Mouse (Mus musculus): ENCODE measurements at regions not wholly inside any gene's neighbourhood (a gene's known extent, or its start where the extent isn't known, plus 50 kb on each side); places are given as distances from the start of the nearest gene placed in this dataset.

- intact Hi-C loops (cut with DNase I), result no loop called here
- no peak overlapping the region for H3K4me3 ChIP-seq
- no peak overlapping the region for H3K27ac ChIP-seq
- DNase-seq, result no peak
- no peak for TF ChIP-seq CTCF (IDR thresholded peaks at IDR 0.05)
Observed at GRCm38 (mm10) chr6:95179993-95180392, 63.0 kb downstream of the Kbtbd8 start.

DNA sequence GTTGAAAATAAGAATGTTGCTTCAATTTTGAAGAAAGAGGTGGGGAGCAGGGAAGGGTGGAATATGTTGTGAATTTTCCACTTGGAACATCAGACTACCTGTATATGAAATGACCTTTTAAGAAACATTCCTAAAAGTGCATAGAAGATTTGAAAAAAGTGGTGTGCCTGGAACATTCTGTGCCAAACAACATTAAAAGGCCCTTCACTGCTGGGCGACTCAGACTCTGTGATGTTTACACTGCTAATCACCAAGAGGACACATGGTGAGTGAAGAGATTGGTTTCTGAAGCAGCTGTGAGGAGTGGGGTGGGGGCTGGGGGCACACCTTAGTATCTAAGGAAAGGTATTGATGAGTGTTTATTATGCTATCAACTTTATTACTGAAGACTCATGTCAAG lies 65.2 kb downstream of the Kbtbd8 start:
- no peak for TF ChIP-seq CTCF (IDR thresholded peaks at IDR 0.05)
- no peak overlapping the region for H3K4me3 ChIP-seq
- no peak for DNase-seq
- no peak overlapping the region for H3K27ac ChIP-seq
- intact Hi-C loops (cut with DNase I), result no loop called here

DNA sequence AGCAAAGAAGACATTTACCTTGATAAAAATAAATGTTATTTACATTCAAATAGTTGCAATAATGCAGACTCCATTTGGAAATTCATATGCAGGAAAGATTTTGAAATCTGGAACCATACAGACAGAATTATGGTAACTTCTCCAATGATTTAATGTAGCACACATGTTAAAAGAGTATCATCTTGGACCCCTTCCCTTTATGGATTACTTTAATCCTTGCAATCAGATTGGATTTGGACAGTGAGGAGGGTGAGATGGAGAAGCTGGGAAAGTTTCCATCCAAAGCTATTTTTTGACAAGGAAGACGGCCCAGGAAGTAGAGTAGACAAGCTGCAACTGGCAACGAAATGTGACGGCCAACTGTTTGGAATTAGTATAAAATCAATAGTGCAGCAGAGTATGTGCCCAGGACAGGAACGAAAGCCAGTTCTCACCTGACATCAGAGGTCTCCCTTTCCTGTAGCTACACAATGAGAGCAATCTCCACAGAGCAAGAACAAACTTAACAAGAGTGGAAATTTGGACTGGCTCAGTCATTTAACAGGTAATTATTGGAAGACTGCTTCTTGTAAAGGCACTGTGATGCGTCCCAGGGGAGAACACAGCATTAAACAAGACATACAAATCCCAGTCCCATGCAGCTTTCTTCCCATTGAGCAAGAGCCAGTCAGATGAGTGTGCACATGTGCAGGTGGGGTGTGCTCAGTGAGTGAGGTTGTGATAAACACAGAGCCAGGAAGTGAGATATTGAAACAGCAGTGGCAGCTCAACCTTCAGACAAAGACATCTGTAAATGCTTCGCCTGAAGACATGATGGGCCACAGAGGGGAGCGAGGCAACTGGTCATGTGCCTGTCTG lies 68.3 kb downstream of the Kbtbd8 start:
- TF ChIP-seq CTCF (IDR thresholded peaks at IDR 0.05), result no peak
- no peak for DNase-seq
- Histone ChIP-seq H3K27ac (no peak overlapping the region), H3K4me3 (no peak overlapping the region)
- intact Hi-C loops (cut with DNase I), result no loop called here

DNA sequence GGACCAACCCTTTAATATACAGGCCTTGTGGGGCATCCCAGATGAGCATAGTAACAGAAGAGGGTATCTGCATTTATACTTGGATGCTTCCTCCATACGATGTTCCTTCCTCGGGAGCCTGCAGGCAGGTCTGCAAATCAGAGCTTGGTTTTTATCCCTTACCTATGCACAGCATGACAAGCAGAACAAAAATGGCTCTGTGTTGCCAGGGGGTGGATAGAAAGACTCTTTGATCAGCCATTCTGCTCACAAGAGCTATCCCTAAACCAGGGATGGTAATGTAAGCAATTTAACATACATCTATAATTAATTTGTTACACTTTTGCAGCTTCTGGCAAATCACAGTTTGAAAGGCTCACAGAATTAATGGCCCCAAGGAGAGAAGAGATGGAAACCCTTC lies 79.6 kb downstream of the Kbtbd8 start:
- TF ChIP-seq CTCF (IDR thresholded peaks at IDR 0.05), result no peak
- DNase-seq, result no peak
- Histone ChIP-seq H3K27ac (no peak overlapping the region), H3K4me3 (no peak overlapping the region)
- intact Hi-C loops (cut with DNase I), result no loop called here

GRCm38 (mm10) chr6:95198611-95199010 lies 81.6 kb downstream of the Kbtbd8 start:
- no peak for TF ChIP-seq CTCF (IDR thresholded peaks at IDR 0.05)
- H3K27ac ChIP-seq, result no peak overlapping the region
- no peak for DNase-seq
- H3K4me3 ChIP-seq, result no peak overlapping the region
- intact Hi-C loops (cut with DNase I), result no loop called here

GRCm38 (mm10) chr6:95202291-95202790 lies 85.3 kb downstream of the Kbtbd8 start:
- Histone ChIP-seq H3K4me3 (no peak overlapping the region), H3K27ac (no peak overlapping the region)
- DNase-seq, result no peak
- intact Hi-C loops (cut with DNase I), result loop anchor here (10.0 kb wide), 1 partner anchor 108 kb away; no protein-coding TSS in a partner anchor
- no peak for TF ChIP-seq CTCF (IDR thresholded peaks at IDR 0.05)

GRCm38 (mm10) chr6:95202978-95203377 lies 85.9 kb downstream of the Kbtbd8 start:
- intact Hi-C loops (cut with DNase I), result loop anchor here (10.0 kb wide), 1 partner anchor 108 kb away; no protein-coding TSS in a partner anchor
- H3K4me3 ChIP-seq, result no peak overlapping the region
- H3K27ac ChIP-seq, result no peak overlapping the region
- no peak for TF ChIP-seq CTCF (IDR thresholded peaks at IDR 0.05)
- DNase-seq, result no peak

DNA sequence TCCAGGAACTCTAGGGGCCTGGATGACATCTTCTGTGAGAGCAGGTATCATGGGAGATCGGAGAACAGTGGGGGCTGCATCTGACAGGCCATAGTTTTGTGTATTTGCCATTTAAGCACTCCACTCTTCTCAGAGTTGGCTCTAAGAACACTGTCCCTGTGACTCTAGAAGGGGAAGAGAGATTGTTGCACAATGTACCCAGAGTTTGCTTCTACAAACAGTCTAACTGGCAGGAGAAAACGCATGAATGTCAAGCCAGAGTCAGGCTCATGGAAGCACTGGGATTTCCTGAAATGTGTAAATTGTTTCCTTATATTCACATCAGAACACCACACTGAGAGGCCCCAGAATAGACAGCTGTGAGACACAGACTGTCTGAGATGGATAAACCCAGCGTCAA lies 87.2 kb downstream of the Kbtbd8 start:
- Histone ChIP-seq H3K4me3 (no peak overlapping the region), H3K27ac (no peak overlapping the region)
- intact Hi-C loops (cut with DNase I), result loop anchor here (10.0 kb wide), 1 partner anchor 109 kb away; no protein-coding TSS in a partner anchor
- no peak for TF ChIP-seq CTCF (IDR thresholded peaks at IDR 0.05)
- no peak for DNase-seq

DNA sequence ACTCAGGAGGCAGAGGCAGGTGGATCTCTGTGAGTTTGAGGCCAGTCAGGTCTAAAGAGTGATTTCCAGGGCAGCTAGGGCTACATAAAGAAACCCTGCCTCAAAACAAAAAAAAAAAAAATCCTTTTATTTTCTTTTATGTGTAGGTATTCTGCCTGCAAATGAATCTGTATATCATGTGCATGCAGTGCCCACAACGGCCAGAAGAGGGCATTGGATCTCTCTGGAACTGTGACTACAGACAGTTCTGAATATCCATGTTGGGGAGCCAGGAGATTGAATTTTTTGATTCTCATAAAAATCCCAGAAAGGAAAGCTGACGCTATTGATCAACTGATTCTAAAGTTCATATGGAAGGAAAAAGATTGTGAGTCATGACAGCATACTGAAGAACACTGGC lies 90.0 kb downstream of the Kbtbd8 start:
- intact Hi-C loops (cut with DNase I), result loop anchor here (10.0 kb wide), 1 partner anchor 112 kb away; no protein-coding TSS in a partner anchor
- H3K27ac ChIP-seq, result no peak overlapping the region
- no peak for DNase-seq
- no peak overlapping the region for H3K4me3 ChIP-seq
- TF ChIP-seq CTCF (IDR thresholded peaks at IDR 0.05), result peak; percentile 58

GRCm38 (mm10) chr6:95217431-95217830 lies 100.4 kb downstream of the Kbtbd8 start:
- Histone ChIP-seq H3K4me3 (no peak overlapping the region), H3K27ac (no peak overlapping the region)
- no peak for DNase-seq
- intact Hi-C loops (cut with DNase I), result no loop called here
- no peak; the same call in 1 of the 2 replicates for TF ChIP-seq CTCF (IDR thresholded peaks at IDR 0.05)

DNA sequence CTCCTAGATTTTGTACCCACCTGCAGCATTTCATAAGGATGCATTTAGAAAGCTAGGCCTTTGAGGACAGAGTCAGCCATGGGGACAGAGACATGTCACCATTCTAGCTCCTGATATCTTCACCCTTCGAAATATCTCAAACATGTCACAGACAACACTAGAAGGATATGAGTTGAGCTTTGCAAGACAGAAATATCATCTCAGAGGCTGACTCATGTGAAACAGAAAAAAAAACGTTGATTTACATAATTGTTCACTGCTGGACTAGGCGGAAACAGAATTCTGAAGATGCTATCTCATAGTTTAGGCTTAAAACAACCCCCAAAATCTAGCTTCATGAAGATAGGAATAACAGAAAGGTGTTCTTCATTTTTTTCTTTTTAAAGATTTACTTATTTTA lies 101.8 kb downstream of the Kbtbd8 start:
- DNase-seq, result no peak
- Histone ChIP-seq H3K4me3 (no peak overlapping the region), H3K27ac (no peak overlapping the region)
- no peak for TF ChIP-seq CTCF (IDR thresholded peaks at IDR 0.05)
- intact Hi-C loops (cut with DNase I), result no loop called here

- DNase-seq, result peak; percentile 71
- Histone ChIP-seq H3K27ac (no peak overlapping the region), H3K4me3 (no peak overlapping the region)
- peak; percentile 93 for TF ChIP-seq CTCF (IDR thresholded peaks at IDR 0.05)
- intact Hi-C loops (cut with DNase I), result loop anchor here (5.0 kb wide), 1 partner anchor 1784 kb away; no protein-coding TSS in a partner anchor
Observed at GRCm38 (mm10) chr6:95223537-95223936, 98.4 kb upstream of the Gm10234 start.

GRCm38 (mm10) chr6:95229885-95230284 lies 92.0 kb upstream of the Gm10234 start:
- Histone ChIP-seq H3K4me3 (no peak overlapping the region), H3K27ac (no peak overlapping the region)
- DNase-seq, result no peak
- intact Hi-C loops (cut with DNase I), result no loop called here
- TF ChIP-seq CTCF (IDR thresholded peaks at IDR 0.05), result no peak
